Mouse (Mus musculus): ENCODE results near the gene Bglap. TPM values are rescaled to one million over a fixed set of nuclear protein-coding genes. Genes with fewer than 3 reads are reported as not detected.

The Bglap gene
- polyA plus RNA-seq, 1 experiment from 2014 or later, result not detected

DNA sequence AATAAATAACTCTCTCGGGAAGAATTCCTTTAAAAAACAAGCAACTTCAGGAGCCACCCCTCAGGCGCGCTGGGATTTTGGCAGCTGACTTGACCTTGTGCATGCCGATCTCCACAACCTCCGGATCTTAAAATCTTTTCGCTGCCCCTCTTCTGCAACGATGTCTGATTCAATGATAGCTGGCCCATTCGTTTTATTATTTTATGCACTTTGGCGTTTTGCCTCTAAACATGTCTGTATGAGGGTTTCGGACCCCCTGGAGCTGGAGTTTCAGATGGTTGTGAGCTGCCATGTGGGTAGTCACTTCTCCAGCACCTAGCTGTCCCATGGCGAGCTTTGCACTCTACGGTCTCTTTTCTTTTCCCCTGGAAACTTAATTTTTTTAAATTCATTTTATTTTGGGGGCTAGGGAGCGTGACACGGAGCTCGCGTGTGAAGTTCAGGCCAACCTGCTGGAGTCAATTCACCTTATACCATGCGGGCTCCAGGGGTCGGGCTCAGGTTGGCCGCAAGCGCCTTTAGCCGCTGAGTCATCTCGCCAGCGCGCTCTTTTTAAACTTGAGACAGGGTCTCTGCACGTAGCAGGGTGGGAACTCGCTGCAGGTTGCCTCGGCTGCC, 48.7 kb downstream of the Bglap start:
- ATAC-seq (ENCODE audit: low FRiP score, low read depth), result peak; percentile 61
- 3% methylated on average over 27 of the region's 27 CpGs for WGBS
- Histone ChIP-seq H3K27ac (peak overlapping the region; percentile 90; the same call in 1 of the 2 replicates), H3K36me3 (no peaks in the 10 kb centered on the region), H3K27me3 (replicated peaks) (no peaks in the 10 kb centered on the region), H3K4me2 (replicated peaks) (peak overlapping the region; percentile 67), H3K9me3 (no peaks in the 10 kb centered on the region), H3K4me3 (peak overlapping the region; percentile 84), H3K9ac (peak overlapping the region; percentile 92), H3K4me1 (peaks cover 16% of the 10 kb centered on the region)

DNA sequence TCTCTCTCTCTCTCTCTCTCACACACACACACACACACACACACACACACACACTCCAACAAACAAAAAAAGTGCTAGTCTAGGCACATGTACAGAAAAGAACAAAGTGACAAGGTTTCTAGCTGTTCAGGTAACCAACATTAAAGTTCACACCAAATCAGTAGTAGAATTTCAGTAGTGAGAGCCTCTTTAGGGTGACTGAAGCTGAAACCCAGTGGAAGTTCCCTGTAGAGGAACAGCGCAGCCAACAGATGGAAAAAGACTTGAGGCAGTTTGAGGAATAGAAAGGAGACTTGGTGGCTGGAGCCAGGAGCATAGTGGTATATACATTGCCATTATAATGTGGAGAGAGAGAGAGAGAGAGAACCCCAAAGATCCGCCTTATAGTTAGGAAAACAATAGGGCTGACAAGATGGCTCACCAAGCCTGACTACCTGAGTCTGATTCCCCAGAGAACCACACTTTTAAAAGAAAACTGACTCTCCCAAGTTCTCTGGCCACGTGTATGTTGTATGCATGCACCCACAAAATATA, 49.3 kb downstream of the Bglap start:
- Histone ChIP-seq H3K4me2 (replicated peaks) (peak overlapping the region; percentile 67), H3K9ac (peak overlapping the region; percentile 92; the same call in 1 of the 2 replicates), H3K9me3 (no peaks in the 10 kb centered on the region), H3K27ac (no peak overlapping the region), H3K27me3 (replicated peaks) (no peaks in the 10 kb centered on the region), H3K36me3 (no peaks in the 10 kb centered on the region), H3K4me1 (peaks cover 16% of the 10 kb centered on the region), H3K4me3 (peak overlapping the region; percentile 84)
- ATAC-seq (ENCODE audit: low FRiP score, low read depth), result no peak
- 33% methylated on average over 3 of the region's 3 CpGs for WGBS

DNA sequence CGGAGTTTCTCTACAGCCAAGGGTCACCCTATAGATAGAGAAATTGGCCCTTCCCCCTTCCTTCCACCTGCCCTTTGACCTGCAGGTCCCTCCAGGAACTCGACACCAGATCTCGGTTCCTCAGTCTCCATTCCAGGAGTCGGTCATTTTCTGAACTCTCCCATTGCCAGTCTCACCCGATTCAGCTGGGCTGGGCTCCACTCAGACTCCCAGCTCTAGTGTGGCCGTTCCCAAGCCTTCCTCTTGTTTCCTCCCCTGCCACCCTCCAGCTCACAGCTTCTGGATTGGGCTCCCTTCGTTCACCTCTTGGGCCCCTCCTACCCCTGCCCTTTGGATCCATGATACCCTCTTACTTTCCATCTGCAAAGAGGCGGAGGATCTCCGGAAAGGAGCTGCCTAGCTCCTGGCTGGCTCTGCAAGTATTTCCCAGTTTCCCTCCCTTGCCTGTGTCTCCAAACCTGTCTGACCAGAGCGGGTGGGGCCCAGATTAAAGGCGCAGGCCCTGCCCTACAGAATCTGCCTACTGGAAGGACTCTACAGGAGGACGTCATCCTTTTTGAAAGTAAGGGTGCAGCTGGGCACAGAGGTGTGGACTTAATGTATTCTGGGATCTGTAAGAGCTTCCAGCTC, 50.1 kb downstream of the Bglap start:
- ATAC-seq (ENCODE audit: low FRiP score, low read depth), result no peak
- Histone ChIP-seq H3K9me3 (no peaks in the 10 kb centered on the region), H3K4me2 (replicated peaks) (no peak overlapping the region), H3K4me3 (no peak overlapping the region), H3K27ac (no peak overlapping the region), H3K36me3 (peaks cover 8% of the 10 kb centered on the region), H3K9ac (no peak overlapping the region), H3K4me1 (peaks cover 16% of the 10 kb centered on the region), H3K27me3 (replicated peaks) (no peaks in the 10 kb centered on the region)
- WGBS, result 62% methylated on average over 12 of the region's 12 CpGs

Other genes with a start within 250 kb of the Bglap start
- gene Mef2d, start 242.1 kb downstream of the Bglap start, polyA plus RNA-seq (2016; fragmentation: Nextera tagmentation; extraction: Ambion mirVana), result 17.6 and 19.8 TPM in 2 replicates
- gene Rhbg, start 129.8 kb downstream of the Bglap start, polyA plus RNA-seq (2016; fragmentation: Nextera tagmentation; extraction: Ambion mirVana), result 0.32 and 0.79 TPM in 2 replicates
- gene Gm38392, start 97.3 kb downstream of the Bglap start, polyA plus RNA-seq (2016; fragmentation: Nextera tagmentation; extraction: Ambion mirVana), result 0.27 TPM in 1 of 2 replicates, not detected in the other
- 9.4 and 12.9 TPM in 2 replicates for gene Tsacc, start 87.5 kb downstream of the Bglap start, polyA plus RNA-seq (2016; fragmentation: Nextera tagmentation; extraction: Ambion mirVana)
- gene Cct3, start 87.3 kb downstream of the Bglap start, polyA plus RNA-seq (2016; fragmentation: Nextera tagmentation; extraction: Ambion mirVana), result 593 and 606 TPM in 2 replicates
- gene Glmp, start 59.4 kb downstream of the Bglap start, polyA plus RNA-seq (2016; fragmentation: Nextera tagmentation; extraction: Ambion mirVana), result 116 and 131 TPM in 2 replicates
- 1.6 and 2.0 TPM in 2 replicates for gene Tmem79, start 48.3 kb downstream of the Bglap start, polyA plus RNA-seq (2016; fragmentation: Nextera tagmentation; extraction: Ambion mirVana)
- gene Smg5, start 48.2 kb downstream of the Bglap start, polyA plus RNA-seq (2016; fragmentation: Nextera tagmentation; extraction: Ambion mirVana), result 78.4 and 80.5 TPM in 2 replicates
- 2.0 and 2.3 TPM in 2 replicates for gene Paqr6, start 19.9 kb downstream of the Bglap start, polyA plus RNA-seq (2016; fragmentation: Nextera tagmentation; extraction: Ambion mirVana)
- gene Bglap3, start 11.7 kb downstream of the Bglap start, polyA plus RNA-seq (2016; fragmentation: Nextera tagmentation; extraction: Ambion mirVana), result not detected in 2 replicates
- gene Bglap2, start 5.8 kb downstream of the Bglap start, polyA plus RNA-seq (2016; fragmentation: Nextera tagmentation; extraction: Ambion mirVana), result not detected in 2 replicates
- gene Pmf1, start 25.9 kb upstream of the Bglap start, polyA plus RNA-seq (2016; fragmentation: Nextera tagmentation; extraction: Ambion mirVana), result 75.9 and 79.7 TPM in 2 replicates
- gene Slc25a44, start 40.7 kb upstream of the Bglap start, polyA plus RNA-seq (2016; fragmentation: Nextera tagmentation; extraction: Ambion mirVana), result 24.1 and 28.0 TPM in 2 replicates
- gene Sema4a, start 76.7 kb upstream of the Bglap start, polyA plus RNA-seq (2016; fragmentation: Nextera tagmentation; extraction: Ambion mirVana), result 13.6 and 15.3 TPM in 2 replicates
- 27.6 and 27.9 TPM in 2 replicates for gene Lmna, start 125.5 kb upstream of the Bglap start, polyA plus RNA-seq (2016; fragmentation: Nextera tagmentation; extraction: Ambion mirVana)
- gene Mex3a, start 147.9 kb upstream of the Bglap start, polyA plus RNA-seq (2016; fragmentation: Nextera tagmentation; extraction: Ambion mirVana), result 41.9 and 43.3 TPM in 2 replicates
- gene Rab25, start 163.8 kb upstream of the Bglap start, polyA plus RNA-seq (2016; fragmentation: Nextera tagmentation; extraction: Ambion mirVana), result 0.29 and 0.57 TPM in 2 replicates
- 143 and 145 TPM in 2 replicates for gene Lamtor2, start 168.6 kb upstream of the Bglap start, polyA plus RNA-seq (2016; fragmentation: Nextera tagmentation; extraction: Ambion mirVana)
- gene Ubqln4, start 169.3 kb upstream of the Bglap start, polyA plus RNA-seq (2016; fragmentation: Nextera tagmentation; extraction: Ambion mirVana), result 60.0 and 61.6 TPM in 2 replicates
- gene Ssr2, start 191.4 kb upstream of the Bglap start, polyA plus RNA-seq (2016; fragmentation: Nextera tagmentation; extraction: Ambion mirVana), result 149 and 157 TPM in 2 replicates
- gene Arhgef2, start 221.5 kb upstream of the Bglap start, polyA plus RNA-seq (2016; fragmentation: Nextera tagmentation; extraction: Ambion mirVana), result 186 TPM in 2 replicates

Data from neural tube, embryonic 12.5 days (tissue).